Mouse (Mus musculus) kidney, adult 2 months (tissue): Measurements from ENCODE around the gene Capn13.

Experiments used
- CTCF ChIP-seq: fragments of 200-500 bp; conservative IDR thresholded peaks from 2 replicates; pipeline ENCODE4 v1.5.1; 2011; ENCODE audit warnings: low read depth, mild to moderate bottlenecking, control low read depth, low read length, moderate library complexity, mixed read lengths; ENCODE audit not compliant: insufficient read depth, insufficient read length
- POLR2A ChIP-seq: fragments of 200-500 bp; IDR thresholded peaks from one replicate; pipeline ENCODE4 v1.6.1; 2011; ENCODE audit warnings: low read depth, low read length, control low read depth

DNA sequence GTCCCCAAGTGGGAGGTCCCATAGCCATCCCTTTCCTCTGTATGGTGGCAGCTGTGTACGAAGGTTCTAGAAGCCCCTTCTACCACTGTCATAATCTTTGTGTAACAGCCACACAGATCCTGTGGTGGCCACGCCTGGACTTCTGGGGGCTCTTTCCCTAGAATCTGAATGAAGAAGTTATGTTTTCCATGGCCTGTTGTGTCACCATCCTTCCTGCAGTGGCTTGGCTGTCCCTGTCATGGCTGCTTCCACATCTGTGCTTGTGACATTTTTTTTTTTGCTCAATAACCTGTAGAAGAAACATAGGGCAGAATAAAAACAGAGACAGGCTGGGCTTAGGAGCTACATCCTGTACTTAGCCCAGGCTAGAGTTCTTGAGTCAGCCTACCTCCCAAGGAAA, at the start of gene Capn13:
- TF ChIP-seq POLR2A (no peak), CTCF (no peak)
